Mouse (Mus musculus) small intestine, adult 2 months (tissue): ENCODE measurements around the gene Snx19.
A peak's percentile ranks its signal among the peaks of the same experiment; 100 is the strongest.

ENCODE experiments used
- CTCF ChIP-seq: fragments of 200-500 bp; IDR thresholded peaks from 2 replicates; pipeline ENCODE4 v1.5.1; 2012; ENCODE audit warnings: low read depth, mild to moderate bottlenecking, control low read depth, inconsistent platforms, low read length, moderate library complexity, mixed read lengths; ENCODE audit not compliant: insufficient replicate concordance, insufficient read length; ENCODE audit errors: extremely low read depth
- POLR2A ChIP-seq: fragments of 200-500 bp; IDR thresholded peaks from 2 replicates; pipeline ENCODE4 v1.6.1; 2012; ENCODE audit warnings: low read depth, mild to moderate bottlenecking, control low read depth, inconsistent platforms, low read length, moderate library complexity

DNA sequence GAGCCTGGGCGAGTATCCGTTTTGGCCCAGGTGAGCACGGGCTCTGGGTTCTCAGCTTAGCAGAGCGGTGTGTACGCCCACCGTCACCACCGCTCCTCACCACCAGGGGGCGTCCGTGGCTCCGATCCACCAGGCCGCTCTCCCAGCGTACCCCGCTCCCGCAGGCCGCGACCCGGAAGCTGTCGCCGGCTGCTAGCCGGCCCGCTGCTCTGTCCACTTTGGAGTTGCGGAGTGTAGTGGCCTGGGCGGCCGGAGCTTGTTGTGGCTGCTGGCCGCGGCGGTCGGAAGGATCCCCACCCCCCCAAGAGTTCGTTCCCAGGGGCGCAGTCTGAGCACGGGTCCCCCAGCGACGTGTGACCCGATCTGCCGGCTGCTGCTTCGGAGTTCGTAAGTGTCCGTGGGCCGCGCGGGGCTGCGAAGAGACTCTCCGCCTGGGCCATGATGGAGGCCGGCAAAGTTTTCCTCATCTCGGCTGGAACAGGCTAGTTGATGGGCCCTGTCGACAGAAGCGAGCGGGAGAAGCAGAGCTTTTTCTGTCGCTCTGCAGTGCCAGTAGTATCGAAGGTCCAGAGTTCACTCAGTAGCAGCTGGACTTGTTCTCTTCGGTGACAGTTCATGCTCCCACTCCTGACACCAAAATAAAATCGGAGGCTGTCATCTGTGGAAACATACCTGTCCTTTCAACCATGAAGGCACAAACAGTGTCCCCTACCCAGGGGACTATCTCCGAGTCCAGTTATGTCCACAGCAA is at the start of gene Snx19:
- TF ChIP-seq CTCF, result peak; percentile 93
- peak; percentile 74; the same call in 1 of the 2 replicates for TF ChIP-seq POLR2A
